Mouse (Mus musculus): ENCODE data around the gene Utrn.

DNA sequence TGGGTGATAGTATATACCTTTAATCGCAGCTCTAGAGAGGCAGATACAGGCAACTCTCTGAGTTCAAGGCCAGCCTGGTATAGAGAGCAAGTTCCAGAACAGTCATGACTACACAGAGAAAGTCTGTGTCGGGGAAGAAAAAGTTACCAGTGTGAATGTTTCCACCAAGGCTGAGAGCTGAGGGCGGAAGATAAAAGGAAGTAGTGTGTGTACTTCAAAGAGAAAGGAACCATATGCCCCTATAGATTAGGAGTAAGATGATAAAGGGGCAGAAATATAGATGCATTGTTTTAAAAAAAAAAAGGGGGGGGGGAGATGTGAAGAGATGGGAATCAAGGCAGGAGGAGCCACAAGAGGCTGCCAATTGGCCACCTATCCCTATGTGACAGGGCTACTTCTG is 334.9 kb downstream of the Utrn start:
- TF ChIP-seq IRF4 (IDR thresholded peaks at IDR 0.05; ENCODE audit: low read depth, low read length) (no peak), MAFK (IDR thresholded peaks at IDR 0.05; ENCODE audit: insufficient replicate concordance, low read length) (no peak), CTCF (conservative IDR thresholded peaks at IDR 0.05 in 1 of 2, IDR thresholded peaks at IDR 0.05 in 1 of 2; ENCODE audit: low read depth in 2 of 2, low read length in 2 of 2) (no peak), USF1 (IDR thresholded peaks at IDR 0.05; ENCODE audit: low read depth, low read length) (no peak), RAD21 (IDR thresholded peaks at IDR 0.05; ENCODE audit: low read depth, low read length) (no peak), POLR2A (IDR thresholded peaks at IDR 0.05; ENCODE audit: low read depth, low read length) (no peak)
